Mouse (Mus musculus) embryonic fibroblast, embryonic 13.5 days (primary cell): Measurements from ENCODE around the gene Pid1.

Source experiments
- CTCF ChIP-seq: IDR thresholded peaks from 2 replicates; pipeline ENCODE4 v1.5.1; 2011; ENCODE audit warnings: mild to moderate bottlenecking, control low read depth, low read length, moderate library complexity, borderline replicate concordance; ENCODE audit not compliant: insufficient read depth
- POLR2A ChIP-seq: IDR thresholded peaks from 2 replicates; pipeline ENCODE4 v1.6.1; 2011; ENCODE audit warnings: low read depth, mild to moderate bottlenecking, control low read depth, low read length, moderate library complexity

DNA sequence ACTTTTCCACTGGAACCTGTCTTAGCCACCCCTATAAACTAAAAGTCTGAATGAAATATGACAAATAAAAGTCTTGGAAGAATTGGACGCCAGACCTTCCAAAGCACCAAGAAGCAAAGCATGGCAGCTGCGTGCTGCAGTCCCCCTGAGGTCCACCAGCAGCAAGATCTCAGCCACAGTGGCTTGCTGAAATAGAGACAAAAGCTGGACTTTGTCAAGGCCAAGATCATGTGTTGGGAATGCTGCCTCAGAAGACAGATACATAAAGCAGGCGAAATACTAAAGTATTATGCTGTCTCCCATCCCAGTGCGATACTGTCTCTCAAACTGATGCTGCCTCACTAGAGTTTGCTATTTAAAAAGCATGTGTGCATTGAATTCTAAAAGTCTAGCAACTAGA, 35.1 kb upstream of the Pid1 start:
- TF ChIP-seq CTCF, result no peak
- TF ChIP-seq POLR2A, result no peak
